Mouse (Mus musculus) limb, embryonic 15.5 days (tissue): ENCODE measurements around the gene Cryzl2. TPM values are rescaled to one million over a fixed set of nuclear protein-coding genes. Genes with fewer than 3 reads are reported as not detected.

ENCODE experiments used
- ATAC-seq: fragments of 200-750 bp; cut with Nextera tagmentation; 2 replicates; pipeline ENCODE4 v1.8.0; 2017; ENCODE audit warnings: low read depth, moderate TSS enrichment; ENCODE audit not compliant: insufficient number of reproducible peaks, low FRiP score, low TSS enrichment
- H3K27ac ChIP-seq: fragments of 300-500 bp; sonication (generic); 2 replicates; pipeline ENCODE4 v1.5.1; 2015; ENCODE audit warnings: moderate library complexity, mild to moderate bottlenecking, inconsistent platforms
- H3K27me3 ChIP-seq: fragments of 300-500 bp; sonication (generic); 2 replicates; pipeline ENCODE4 v1.6.1; 2015; ENCODE audit warnings: inconsistent platforms
- H3K36me3 ChIP-seq: fragments of 300-500 bp; sonication (generic); 2 replicates; pipeline ENCODE4 v1.6.1; 2015; ENCODE audit warnings: inconsistent platforms
- H3K4me1 ChIP-seq: fragments of 300-500 bp; sonication (generic); 2 replicates; pipeline ENCODE4 v1.6.1; 2015; ENCODE audit warnings: inconsistent platforms
- H3K4me2 ChIP-seq: fragments of 300-500 bp; sonication (generic); 2 replicates; pipeline ENCODE4 v1.6.1; 2015; ENCODE audit warnings: mild to moderate bottlenecking, inconsistent platforms
- H3K4me3 ChIP-seq: fragments of 300-500 bp; sonication (generic); 2 replicates; pipeline ENCODE4 v1.5.1; 2015; ENCODE audit warnings: mild to moderate bottlenecking, inconsistent platforms
- H3K9ac ChIP-seq: fragments of 300-500 bp; sonication (generic); 2 replicates; pipeline ENCODE4 v1.6.1; 2015; ENCODE audit warnings: inconsistent platforms
- H3K9me3 ChIP-seq: fragments of 300-500 bp; sonication (generic); 2 replicates; pipeline ENCODE4 v1.6.1; 2016; ENCODE audit warnings: inconsistent platforms
- WGBS: fragments of 180-500 bp; shearing (Covaris S2); methylation state at CpG from one replicate; pipeline ENCODE4 v1.1.7; 2015; 5-methylcytosine and 5-hydroxymethylcytosine counted together
- polyA plus RNA-seq: library from polyadenylated mRNA; unstranded; fragments of >200 nt; fragmentation: Nextera tagmentation; extraction: Ambion mirVana; gene quantifications from 2 replicates; pipeline ENCODE4 v1.2.1, GENCODE M21; 2015

The Cryzl2 gene
- polyA plus RNA-seq, 1 experiment from 2014 or later = 10.9 TPM

DNA sequence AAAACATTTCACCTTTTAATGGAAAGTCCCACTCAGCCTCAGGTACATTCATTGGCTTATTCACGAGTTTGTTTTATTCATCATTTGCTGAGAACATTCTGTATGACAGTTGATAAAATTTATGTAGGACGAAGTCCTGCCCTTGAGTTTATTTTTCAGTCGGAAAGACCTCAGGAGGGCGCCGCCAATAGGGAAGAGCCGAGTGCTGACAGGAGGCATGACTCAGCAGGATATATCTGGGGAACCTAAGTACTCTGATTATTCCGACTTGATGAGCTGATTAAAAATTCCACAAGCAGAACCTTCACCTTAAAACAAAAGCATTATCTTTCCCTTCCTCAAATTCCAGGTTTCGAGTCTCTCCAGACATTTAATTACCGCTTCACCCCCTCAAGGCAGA is 21.7 kb downstream of the Cryzl2 start:
- no peaks in the 10 kb centered on the region for H3K27me3 ChIP-seq
- H3K36me3 ChIP-seq = no peaks in the 10 kb centered on the region
- no peak overlapping the region for H3K27ac ChIP-seq
- no peak overlapping the region for H3K9ac ChIP-seq
- no peak overlapping the region for H3K4me2 ChIP-seq
- 36% methylated on average over 9 of the region's 9 CpGs for WGBS
- no peak for ATAC-seq
- no peaks in the 10 kb centered on the region for H3K9me3 ChIP-seq
- H3K4me1 ChIP-seq = no peaks in the 10 kb centered on the region
- H3K4me3 ChIP-seq = no peak overlapping the region

DNA sequence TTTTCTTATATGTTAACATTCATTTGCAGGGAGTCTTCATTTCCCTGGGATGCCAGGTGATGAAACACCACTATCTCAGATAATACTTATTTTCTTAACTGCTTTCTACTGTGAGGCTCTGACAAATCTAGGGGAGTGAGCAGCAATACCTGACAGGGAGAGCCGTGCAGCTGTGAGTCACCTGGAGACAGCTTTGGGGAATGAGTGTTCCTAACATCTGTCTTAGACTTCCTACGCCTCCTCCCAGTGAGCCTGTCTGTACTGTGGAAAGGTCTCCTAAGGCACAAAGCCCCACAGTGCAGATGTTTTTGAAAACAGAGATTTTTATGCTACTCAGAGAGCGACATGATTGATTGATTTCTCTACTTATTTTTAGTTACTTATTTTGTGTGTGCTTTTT is 22.5 kb downstream of the Cryzl2 start:
- Histone ChIP-seq H3K9me3 (no peaks in the 10 kb centered on the region), H3K27me3 (no peaks in the 10 kb centered on the region), H3K4me3 (no peak overlapping the region), H3K27ac (no peak overlapping the region), H3K4me1 (no peaks in the 10 kb centered on the region), H3K4me2 (no peak overlapping the region), H3K36me3 (no peaks in the 10 kb centered on the region), H3K9ac (no peak overlapping the region)
- no peak for ATAC-seq
- 44% methylated on average over 3 of the region's 3 CpGs for WGBS

DNA sequence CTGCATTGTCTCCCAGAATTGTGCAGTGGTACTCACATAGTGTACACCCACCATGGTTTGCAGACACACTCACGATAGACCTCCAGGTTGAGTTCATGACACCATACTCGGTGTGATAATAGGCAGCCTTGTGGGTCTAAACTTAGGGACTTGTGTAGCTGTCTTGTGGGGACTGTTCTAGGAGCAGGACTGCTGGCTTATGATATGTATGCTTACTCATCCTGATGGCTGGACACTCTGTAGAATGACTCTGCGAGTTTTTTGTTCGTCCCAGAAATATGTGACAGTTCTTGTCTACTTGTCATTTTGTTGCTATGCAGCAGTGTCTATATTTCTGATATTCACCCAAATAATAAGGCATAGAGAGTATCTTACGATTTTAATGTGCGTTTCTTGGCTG is 23.3 kb downstream of the Cryzl2 start:
- Histone ChIP-seq H3K9me3 (no peaks in the 10 kb centered on the region), H3K27me3 (no peaks in the 10 kb centered on the region), H3K4me2 (no peak overlapping the region), H3K4me3 (no peak overlapping the region), H3K4me1 (no peaks in the 10 kb centered on the region), H3K27ac (no peak overlapping the region), H3K36me3 (no peaks in the 10 kb centered on the region), H3K9ac (no peak overlapping the region)
- no peak for ATAC-seq
- WGBS = 91% methylated on average over 6 of the region's 6 CpGs

DNA sequence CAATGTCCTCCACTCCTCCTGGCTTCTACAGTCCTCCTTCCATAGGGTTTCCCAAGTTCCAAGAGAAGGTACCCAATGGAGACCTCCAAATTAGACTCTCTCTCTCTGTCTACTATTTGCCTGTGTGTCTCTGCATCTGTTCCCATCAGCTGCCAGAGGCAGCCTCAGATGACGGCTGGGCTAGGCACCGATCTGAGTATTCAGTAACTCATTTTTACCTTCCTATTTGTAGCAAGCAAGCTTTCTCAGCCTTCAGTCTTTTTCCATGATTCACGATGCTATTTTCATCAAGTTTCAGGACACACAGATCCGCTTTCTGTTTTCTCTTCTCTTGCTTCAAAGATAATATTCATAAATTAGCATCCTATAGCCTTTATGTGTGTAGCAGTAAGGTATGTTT is 25.8 kb downstream of the Cryzl2 start:
- H3K4me3 ChIP-seq = no peak overlapping the region
- no peak for ATAC-seq
- H3K27me3 ChIP-seq = no peaks in the 10 kb centered on the region
- H3K27ac ChIP-seq = no peak overlapping the region
- no peak overlapping the region for H3K4me2 ChIP-seq
- H3K4me1 ChIP-seq = no peaks in the 10 kb centered on the region
- WGBS = 85% methylated on average over 4 of the region's 4 CpGs
- H3K36me3 ChIP-seq = no peaks in the 10 kb centered on the region
- H3K9ac ChIP-seq = no peak overlapping the region
- H3K9me3 ChIP-seq = no peaks in the 10 kb centered on the region

DNA sequence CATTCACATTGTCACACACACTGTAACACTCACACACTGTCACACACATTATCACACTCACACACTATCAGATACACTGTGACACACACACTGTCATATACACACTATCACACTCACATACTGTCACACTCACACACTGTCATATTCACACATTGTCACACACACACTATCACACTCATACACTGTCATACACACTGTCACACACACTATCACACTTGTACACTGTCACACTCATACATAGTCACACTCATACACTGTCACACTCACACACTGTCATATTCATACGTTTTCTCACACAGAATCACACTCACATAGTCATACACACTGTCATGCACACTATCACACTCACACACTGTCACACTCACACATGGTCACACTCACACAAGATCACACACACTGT is 42.3 kb downstream of the Cryzl2 start:
- H3K4me3 ChIP-seq = no peak overlapping the region
- H3K36me3 ChIP-seq = no peaks in the 10 kb centered on the region
- H3K4me2 ChIP-seq = no peak overlapping the region
- ATAC-seq = no peak
- no peak overlapping the region for H3K27ac ChIP-seq
- no peaks in the 10 kb centered on the region for H3K27me3 ChIP-seq
- 87% methylated on average over 1 of the region's 1 CpGs for WGBS
- no peak overlapping the region for H3K9ac ChIP-seq
- no peaks in the 10 kb centered on the region for H3K4me1 ChIP-seq
- H3K9me3 ChIP-seq = no peaks in the 10 kb centered on the region

DNA sequence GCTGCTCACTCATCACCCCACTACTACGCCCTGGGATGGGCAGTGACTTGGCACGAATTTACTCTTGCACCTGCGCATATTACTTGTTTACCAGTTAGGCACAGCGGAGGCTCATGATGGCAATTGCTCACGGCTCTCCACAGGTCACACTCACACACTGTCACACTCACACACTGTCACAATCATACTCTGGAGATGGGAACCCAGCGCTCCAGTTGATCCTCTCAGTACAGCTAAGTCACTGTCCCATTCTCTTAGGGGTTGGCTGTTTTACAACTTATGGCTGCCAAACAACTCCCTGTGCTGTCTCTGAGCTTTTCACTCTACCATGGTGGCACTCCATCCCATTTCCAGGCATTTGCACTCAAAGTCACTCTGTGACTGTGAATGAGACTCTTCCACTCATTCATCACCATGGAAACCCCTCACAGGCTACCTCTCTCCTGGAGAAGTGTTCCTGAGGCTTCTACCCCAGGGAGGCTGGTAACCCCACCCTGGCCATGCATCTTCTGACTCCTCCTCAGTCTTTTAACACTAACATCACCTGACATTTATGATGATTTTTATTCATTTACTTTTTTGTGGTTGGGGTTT is 43.1 kb downstream of the Cryzl2 start:
- H3K4me2 ChIP-seq = no peak overlapping the region
- no peak for ATAC-seq
- 90% methylated on average over 6 of the region's 6 CpGs for WGBS

DNA sequence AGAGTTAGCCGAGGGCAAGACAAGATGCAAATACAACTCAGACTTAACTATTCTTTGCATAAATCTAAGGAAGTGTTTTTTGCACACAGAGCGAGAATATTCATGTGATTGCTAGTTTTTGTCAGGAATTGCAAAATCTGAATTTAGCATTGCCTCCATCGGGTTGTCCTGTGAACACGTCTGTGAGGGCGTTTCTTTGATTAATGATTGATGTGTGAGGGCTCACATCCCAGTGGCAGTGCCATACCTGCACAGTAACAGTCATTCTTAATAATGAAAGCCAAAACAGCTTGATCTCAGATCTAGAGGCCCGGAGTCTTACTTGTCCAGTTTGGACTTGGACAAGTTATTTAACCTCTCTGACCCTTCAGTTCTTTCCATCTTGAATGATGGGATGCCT is 44.7 kb downstream of the Cryzl2 start:
- Histone ChIP-seq H3K9me3 (no peaks in the 10 kb centered on the region), H3K9ac (no peak overlapping the region), H3K27ac (no peak overlapping the region), H3K4me2 (no peak overlapping the region), H3K27me3 (no peaks in the 10 kb centered on the region), H3K4me1 (peaks cover 4% of the 10 kb centered on the region; the same call in 1 of the 2 replicates), H3K36me3 (no peaks in the 10 kb centered on the region), H3K4me3 (no peak overlapping the region)
- 73% methylated on average over 6 of the region's 6 CpGs for WGBS
- no peak for ATAC-seq

More for the DNA sequence above, 43.1 kb downstream of the Cryzl2 start:
- H3K27ac ChIP-seq = no peak overlapping the region
- H3K4me3 ChIP-seq = no peak overlapping the region
- H3K27me3 ChIP-seq = no peaks in the 10 kb centered on the region
- H3K4me1 ChIP-seq = no peaks in the 10 kb centered on the region
- H3K9ac ChIP-seq = no peak overlapping the region
- no peaks in the 10 kb centered on the region for H3K9me3 ChIP-seq
- no peaks in the 10 kb centered on the region for H3K36me3 ChIP-seq

DNA sequence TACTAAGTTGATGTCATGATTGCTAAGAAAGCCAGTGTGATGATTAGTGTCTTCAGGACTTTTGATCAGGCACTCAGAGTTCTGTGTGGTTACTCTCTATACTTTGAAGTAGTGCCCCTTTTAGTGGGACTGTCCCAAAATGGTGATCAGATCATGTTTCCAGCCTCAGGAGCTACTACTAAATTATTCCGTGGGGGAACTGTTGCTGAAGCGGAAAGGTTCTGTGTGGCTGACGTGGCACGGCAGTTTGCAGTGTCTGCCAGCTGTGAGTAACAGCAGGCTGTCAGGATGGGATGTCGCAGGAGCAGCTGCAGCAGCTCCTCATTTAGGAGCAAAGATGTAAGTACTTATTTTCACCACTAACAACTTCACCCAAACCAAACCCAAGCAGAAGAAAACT is 48.1 kb downstream of the Cryzl2 start, which contains the start of gene Sec16b:
Gene Sec16b, plus strand, starts transcription at position 207 of the 400 bp plus-strand sequence.
- H3K4me2 ChIP-seq = peak within 1 kb of the TSS; percentile 31
- no peaks in the 10 kb centered on the region for H3K9me3 ChIP-seq
- H3K9ac ChIP-seq = no peak within 1 kb of the TSS
- peak within 1 kb of the TSS; percentile 48 for H3K27ac ChIP-seq
- WGBS = 10% methylated on average over 5 of the region's 5 CpGs
- H3K4me3 ChIP-seq = peak within 1 kb of the TSS; percentile 15; the same call in 1 of the 2 replicates
- ATAC-seq = 0 out of 2 replicates have a peak, but pooled peaks have one; percentile 35
- no peaks in the 10 kb centered on the region for H3K27me3 ChIP-seq
- H3K4me1 ChIP-seq = peaks cover 4% of the 10 kb centered on the region; the same call in 1 of the 2 replicates
- no peaks in the 10 kb centered on the region for H3K36me3 ChIP-seq

DNA sequence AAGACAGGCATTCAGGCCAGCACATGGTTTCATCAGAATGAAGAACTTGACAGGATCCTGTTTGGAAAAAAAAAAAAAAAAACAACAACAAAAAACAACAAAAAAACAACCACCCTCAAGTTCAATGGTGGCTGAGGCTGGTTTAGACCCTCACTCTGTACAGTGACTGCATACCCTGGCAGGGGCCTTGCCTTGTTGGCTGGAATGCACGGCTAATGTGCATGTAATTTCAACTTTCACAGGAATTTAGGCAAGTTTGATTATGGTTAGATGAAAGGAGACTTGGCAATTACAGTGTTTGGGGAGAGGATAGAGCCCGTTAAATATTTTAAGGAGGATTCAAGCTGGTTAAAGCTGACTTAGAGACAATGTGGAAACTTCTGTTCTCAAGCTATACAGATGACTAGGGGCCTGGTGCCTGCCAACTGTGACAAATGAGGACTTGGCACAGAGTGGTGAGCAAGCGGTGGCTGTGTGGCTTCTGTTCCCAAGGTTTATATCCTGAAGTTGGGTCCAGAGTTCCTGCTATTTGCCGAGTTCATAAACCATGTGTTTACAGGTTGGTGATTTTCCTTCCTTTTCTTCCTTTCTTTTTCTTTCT is 48.7 kb downstream of the Cryzl2 start:
- Histone ChIP-seq H3K4me3 (peak overlapping the region; percentile 15; the same call in 1 of the 2 replicates), H3K36me3 (no peaks in the 10 kb centered on the region), H3K27ac (peak overlapping the region; percentile 48), H3K27me3 (peaks cover 3% of the 10 kb centered on the region; the same call in 1 of the 2 replicates), H3K4me2 (peak overlapping the region; percentile 31), H3K4me1 (peaks cover 4% of the 10 kb centered on the region; the same call in 1 of the 2 replicates), H3K9ac (no peak overlapping the region), H3K9me3 (no peaks in the 10 kb centered on the region)
- 24% methylated on average over 4 of the region's 4 CpGs for WGBS
- ATAC-seq = no peak

DNA sequence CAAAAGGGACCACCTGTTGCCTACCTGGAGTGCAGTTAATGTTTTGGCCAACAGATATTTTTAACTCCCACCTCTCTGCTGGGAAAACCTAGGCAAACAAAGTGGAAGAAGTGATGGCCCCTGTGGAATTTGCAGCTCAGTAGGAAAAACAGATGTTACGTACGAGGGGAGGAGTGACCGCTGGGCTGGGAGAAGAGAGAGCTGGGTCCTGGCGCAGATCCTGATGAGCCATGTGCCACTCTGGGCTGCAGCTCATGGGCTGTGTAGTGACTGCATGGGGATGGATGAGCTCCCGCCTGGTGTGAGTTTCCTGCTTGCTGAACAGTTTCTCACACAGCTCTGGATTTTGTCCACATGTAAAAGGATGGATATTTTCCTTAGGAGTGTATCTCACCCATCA is 49.4 kb downstream of the Cryzl2 start:
- H3K9ac ChIP-seq = no peak overlapping the region
- H3K36me3 ChIP-seq = no peaks in the 10 kb centered on the region
- no peaks in the 10 kb centered on the region for H3K9me3 ChIP-seq
- peak overlapping the region; percentile 29; the same call in 1 of the 2 replicates for H3K4me2 ChIP-seq
- 37% methylated on average over 5 of the region's 5 CpGs for WGBS
- no peak overlapping the region for H3K27ac ChIP-seq
- H3K4me3 ChIP-seq = no peak overlapping the region
- H3K27me3 ChIP-seq = peaks cover 5% of the 10 kb centered on the region; the same call in 1 of the 2 replicates
- H3K4me1 ChIP-seq = peaks cover 4% of the 10 kb centered on the region; the same call in 1 of the 2 replicates
- no peak for ATAC-seq

DNA sequence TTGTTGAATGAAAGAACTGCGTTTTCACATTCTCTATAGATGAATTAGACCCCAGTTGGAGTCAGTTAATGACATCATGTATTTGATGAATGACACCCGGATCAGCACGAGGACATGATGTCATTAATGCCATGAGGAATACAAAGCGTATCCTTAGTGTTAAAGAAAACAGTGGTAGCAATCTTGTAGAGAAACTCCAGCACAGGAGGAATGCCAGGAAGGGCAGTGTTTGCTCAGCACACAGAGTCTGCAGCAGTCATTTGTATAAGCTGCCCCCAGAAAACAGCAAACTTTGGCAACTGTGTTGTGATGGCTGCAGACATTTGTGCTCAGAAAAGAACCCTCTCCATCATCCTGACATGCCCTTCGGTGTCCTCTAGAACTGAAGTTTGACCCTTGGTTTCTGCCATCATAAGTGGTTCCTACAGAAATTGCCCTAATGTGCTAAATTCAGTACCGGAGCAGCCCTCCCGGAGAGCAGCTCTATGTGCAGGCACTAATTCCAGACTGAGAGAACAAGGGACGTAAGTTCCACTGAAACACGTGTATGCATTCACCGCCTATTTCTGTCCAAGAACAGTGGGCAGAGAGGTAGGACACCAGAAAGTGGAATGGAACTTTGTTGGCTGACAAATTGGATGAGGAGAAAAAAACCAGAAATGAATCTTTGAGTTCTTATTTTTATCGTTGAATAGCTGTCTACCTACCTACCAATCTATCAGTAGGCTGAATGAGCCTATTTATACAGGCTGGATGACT is 54.5 kb downstream of the Cryzl2 start:
- Histone ChIP-seq H3K4me2 (no peak overlapping the region), H3K36me3 (no peaks in the 10 kb centered on the region), H3K4me1 (peaks cover 5% of the 10 kb centered on the region; the same call in 1 of the 2 replicates), H3K27me3 (peaks cover 5% of the 10 kb centered on the region; the same call in 1 of the 2 replicates), H3K4me3 (no peak overlapping the region), H3K9me3 (no peaks in the 10 kb centered on the region), H3K27ac (no peak overlapping the region), H3K9ac (no peak overlapping the region)
- ATAC-seq = no peak
- WGBS = 78% methylated on average over 11 of the region's 11 CpGs

DNA sequence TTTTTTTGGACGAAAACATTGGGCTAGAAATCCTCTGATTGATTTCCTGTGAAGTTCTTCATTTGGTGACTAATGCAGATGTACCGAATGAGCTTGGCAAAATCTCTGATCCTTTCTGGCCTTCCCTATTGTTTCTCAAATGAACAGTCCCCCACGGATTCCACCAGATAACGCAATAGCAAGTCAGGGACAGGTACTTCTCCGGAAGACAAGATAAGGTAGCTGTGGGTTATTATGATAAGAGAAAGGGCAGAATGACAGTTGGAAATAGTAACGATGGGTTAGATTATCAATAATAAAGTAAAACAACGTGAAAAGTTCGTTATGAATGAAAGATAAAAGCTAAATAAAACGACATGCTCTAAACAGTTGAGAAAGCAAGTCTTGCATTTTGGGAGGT is 55.2 kb downstream of the Cryzl2 start:
- Histone ChIP-seq H3K9me3 (no peaks in the 10 kb centered on the region), H3K4me1 (0 out of 2 replicates have a peak, but pooled peaks cover 8% of the 10 kb centered on the region)
- WGBS = 81% methylated on average over 9 of the region's 9 CpGs

More for the DNA sequence above, 55.2 kb downstream of the Cryzl2 start:
- Histone ChIP-seq H3K27me3 (peaks cover 5% of the 10 kb centered on the region; the same call in 1 of the 2 replicates), H3K36me3 (no peaks in the 10 kb centered on the region), H3K27ac (no peak overlapping the region), H3K9ac (no peak overlapping the region), H3K4me3 (no peak overlapping the region), H3K4me2 (no peak overlapping the region)
- ATAC-seq = no peak
